Mouse (Mus musculus) adrenal gland, adult (tissue): ENCODE measurements around the gene Cxcl10.

Experiments used
- DNase-seq, 2 experiments: peaks; one replicate each; pipeline ENCODE4 v3.0.0; 2022 to 2023; ENCODE audit warnings: low spot score in 1 of 2; ENCODE audit not compliant: inconsistent age in 2 of 2

The Cxcl10 gene

GRCm38 (mm10) chr5:92369151-92369994, 20.7 kb upstream of the Cxcl10 start:
- DNase-seq, result peak; percentile 67 to 78

DNA sequence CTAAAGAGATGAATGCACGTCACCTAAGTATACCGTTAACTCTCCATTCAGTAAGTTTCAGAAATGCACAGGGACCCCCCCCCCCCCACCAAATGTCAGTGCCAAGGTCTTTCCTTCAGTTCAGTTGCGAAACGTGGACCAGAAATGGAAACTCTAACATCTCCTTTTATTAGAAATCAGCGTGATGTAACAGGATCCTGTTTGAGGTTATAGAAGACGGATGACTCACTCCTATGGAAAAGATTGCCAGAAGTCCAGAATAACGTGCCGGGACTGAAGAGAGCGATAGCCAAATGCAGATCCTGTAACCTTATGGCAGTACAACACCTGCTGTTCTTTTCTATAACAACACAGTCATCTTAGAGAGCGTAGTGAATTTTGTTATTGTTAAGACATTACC, 19.7 kb upstream of the Cxcl10 start:
- peak in 1 of 2 experiments; percentile 85 for DNase-seq

- DNase-seq, result no peak
These were observed 17.9 kb upstream of the Cxcl10 start for GRCm38 (mm10) chr5:92366565-92366964.

- no peak for DNase-seq
These were observed 16.5 kb upstream of the Cxcl10 start for GRCm38 (mm10) chr5:92365146-92365705.

DNA sequence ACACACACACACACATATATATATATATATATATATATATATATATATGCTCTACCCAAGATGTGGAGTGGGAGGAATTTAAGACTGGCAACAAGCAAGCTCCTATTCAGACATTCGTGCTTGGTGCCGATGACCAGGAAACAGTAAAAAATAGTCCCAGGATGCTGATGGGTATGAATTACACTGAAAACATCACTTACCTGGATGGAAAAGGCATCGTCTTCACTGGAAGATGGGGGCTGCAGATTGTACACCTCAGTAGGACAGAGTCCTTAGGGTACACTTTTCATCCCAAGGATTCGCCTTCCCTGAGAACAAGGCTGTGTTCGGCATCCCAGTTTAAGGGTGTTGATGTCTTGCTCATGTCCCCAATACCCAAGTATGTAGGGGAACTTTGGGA, 15.3 kb upstream of the Cxcl10 start:
- DNase-seq, result no peak

GRCm38 (mm10) chr5:92363179-92363578, 14.5 kb upstream of the Cxcl10 start:
- DNase-seq, result no peak

DNA sequence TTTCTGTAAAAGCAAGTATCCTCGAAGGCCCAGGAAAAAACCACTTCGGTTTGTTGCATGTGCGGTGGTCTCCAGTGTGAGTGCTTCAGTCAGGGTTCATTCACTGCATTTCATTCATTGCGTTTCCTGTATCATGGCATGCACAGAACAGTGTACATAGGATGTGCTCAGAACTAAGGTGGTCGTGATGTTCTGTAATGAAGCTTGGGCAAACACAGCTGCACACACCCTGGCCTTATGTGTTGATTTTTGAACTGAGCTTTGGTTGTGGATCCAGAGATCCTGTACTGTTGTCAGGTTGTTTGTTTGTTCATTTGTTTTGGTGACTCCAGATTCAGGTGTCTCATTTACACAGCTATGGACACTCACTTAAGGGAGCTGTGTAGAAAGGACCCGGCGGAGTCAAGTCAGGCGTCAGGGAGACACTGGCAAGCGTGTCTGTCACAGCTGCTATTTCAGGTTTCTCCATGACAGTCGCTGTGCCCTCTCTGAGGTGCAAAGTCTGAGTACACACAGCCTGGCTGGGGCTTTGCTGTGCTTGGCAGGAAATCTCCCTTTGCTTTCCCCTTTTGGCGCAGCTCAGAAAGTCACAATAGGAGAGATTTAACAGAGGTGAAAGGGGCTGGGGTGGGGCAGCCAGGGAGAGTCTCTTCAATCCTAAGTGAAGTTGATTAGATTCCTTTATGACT, 10.2 kb upstream of the Cxcl10 start:
- no peak for DNase-seq

DNA sequence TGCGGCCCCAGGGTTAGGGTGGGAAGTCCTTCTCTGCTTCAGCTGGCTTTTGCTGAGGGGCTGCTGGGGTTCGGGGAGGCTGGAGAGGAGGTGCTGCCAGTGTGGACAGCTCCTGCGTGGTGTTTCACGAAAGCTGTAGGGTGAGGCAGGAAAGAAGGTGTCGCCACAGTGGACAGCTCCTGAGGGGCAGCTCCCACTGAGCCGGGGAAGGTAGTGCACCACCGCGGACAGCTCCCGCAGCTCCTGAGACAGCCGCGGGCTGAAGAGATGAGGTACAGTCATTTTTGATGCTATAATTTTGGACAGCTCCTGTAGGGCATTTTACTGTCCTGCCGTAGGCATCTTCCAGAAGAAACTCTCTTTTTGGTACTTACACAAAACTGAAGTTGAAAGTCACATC, 9.3 kb upstream of the Cxcl10 start:
- peak; percentile 39 to 73 for DNase-seq

GRCm38 (mm10) chr5:92353517-92353916, 4.8 kb upstream of the Cxcl10 start:
- DNase-seq, result peak; percentile 70 to 91

GRCm38 (mm10) chr5:92352716-92353115, 4.0 kb upstream of the Cxcl10 start:
- DNase-seq, result peak in 1 of 2 experiments; percentile 79

DNA sequence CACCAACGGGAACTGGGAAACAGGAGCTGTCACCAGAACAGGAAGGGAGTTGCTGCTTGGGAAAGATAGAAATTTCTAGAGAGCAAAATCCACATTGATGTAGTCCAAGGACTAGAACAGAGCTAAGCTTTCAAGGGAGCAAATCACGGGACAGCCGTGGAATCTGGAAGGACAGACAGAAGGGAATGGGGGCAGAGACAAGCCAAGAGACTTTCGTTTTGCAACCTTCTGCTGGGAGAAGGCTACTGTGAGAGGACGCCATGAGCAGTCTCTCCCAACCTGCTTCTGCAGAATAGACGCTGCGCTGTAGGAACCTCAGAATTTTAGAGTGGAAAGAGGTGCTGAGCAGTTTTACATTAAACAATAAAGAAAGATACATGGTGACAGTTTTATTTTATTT, 1.0 kb upstream of the Cxcl10 start:
- no peak for DNase-seq

DNA sequence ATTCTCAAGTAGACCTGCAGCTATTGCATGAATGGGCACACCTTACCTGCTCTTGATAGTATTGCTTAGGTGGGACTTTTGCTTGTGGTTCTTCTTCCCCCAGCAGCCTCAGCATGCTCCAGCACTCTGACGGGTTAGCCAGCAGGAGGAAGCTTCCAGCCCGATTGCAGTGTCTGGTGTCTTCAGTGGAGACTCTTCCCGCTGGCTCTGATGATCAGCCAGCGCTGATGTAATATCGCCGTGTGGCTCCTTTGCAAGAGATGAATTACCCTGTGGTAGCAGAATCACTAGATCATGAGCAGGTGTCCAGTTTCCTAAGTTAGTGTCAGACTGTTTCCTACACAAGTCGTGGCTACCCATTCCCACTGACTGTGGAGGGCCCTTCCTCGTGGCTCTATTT, 3.7 kb downstream of the Cxcl10 start:
- DNase-seq, result no peak

GRCm38 (mm10) chr5:92340606-92341005, 8.1 kb downstream of the Cxcl10 start:
- DNase-seq, result peak in 1 of 2 experiments; percentile 32

DNA sequence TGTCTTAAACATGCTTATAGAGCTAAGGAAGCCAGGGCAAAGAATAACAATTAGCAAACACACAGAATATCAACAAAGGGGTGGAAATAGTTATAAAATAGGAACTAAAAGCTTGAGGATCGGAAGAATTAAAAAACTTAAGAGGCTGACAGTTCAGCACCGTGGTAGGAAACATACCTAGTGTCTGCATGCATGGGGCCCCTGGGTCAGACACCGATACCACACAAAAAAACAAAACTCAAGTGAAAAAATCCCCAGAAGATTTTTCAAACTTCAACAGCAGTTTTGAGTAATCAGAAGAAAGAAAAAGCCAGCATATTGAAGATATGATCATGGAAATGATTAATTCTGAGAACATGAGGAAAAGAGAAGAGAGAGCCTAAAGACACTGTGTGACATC, 11.9 kb downstream of the Cxcl10 start:
- no peak for DNase-seq

- peak; percentile 42 to 86 for DNase-seq
These were observed 16.3 kb downstream of the Cxcl10 start for GRCm38 (mm10) chr5:92332359-92332840.

DNA sequence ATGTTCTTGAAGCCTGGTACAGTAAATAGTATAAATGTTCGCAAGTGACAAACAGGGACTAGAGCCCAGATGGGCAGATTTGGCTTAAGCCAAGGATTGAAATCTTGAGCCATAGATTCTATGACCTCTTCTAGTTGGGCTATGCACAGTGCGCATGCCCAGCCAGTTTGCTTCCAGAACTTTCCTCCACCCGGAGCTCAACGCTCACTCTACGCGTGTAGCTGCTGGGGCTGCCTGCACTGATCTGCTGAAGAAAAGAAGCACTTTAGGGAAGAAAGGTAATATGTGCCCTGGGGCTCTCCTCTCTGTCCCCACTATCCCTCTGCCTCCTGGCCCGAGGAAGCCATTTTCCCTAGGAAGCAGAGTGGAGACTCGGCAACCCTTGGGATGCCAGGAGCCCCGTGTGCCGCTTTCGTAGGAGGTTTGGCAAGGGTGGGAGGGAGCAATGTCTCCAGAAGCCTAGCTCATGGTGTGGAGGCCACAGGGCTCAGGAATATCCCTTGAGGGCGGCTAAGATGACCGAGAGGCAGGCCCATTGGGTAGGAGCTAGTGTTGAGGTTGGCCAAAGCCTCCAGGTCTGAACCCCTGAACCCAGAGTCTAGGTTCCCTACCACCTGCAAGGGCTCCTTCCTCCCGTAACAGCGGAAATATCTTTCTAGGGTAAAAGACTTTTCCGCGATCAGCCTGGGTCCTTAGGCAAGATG, 16.9 kb downstream of the Cxcl10 start, which contains the start of gene Art3:
Gene Art3, plus strand, starts transcription at position 193 of the 704 bp plus-strand sequence.
- DNase-seq, result peak in 1 of 2 experiments; percentile 49

DNA sequence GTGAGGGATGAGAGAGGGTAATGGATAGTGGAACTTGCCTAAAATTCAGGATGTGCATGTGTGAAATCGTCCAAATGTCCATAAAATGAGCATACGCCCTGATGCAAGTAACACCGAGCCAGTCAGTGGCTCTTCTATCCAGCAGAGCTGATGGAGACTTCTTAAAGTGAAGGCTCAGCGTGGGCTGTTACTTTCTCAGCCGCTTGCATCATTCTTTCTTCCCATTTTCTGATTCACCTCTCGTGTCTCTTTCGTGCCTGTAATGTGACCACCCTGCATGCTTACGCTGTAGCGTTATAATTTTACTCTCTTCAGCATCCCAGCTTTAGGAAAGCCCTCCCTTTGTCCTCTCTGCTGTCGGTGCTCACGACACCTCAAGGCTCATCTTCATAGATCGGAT, 17.6 kb downstream of the Cxcl10 start:
- no peak for DNase-seq

- DNase-seq, result no peak
These were observed 20.8 kb downstream of the Cxcl10 start, which contains the start of gene Cxcl9 for GRCm38 (mm10) chr5:92327929-92328328. Gene Cxcl9, minus strand, starts transcription at chr5:92328079.

- DNase-seq, result no peak
These were observed 21.3 kb downstream of the Cxcl10 start for GRCm38 (mm10) chr5:92327367-92327766.

DNA sequence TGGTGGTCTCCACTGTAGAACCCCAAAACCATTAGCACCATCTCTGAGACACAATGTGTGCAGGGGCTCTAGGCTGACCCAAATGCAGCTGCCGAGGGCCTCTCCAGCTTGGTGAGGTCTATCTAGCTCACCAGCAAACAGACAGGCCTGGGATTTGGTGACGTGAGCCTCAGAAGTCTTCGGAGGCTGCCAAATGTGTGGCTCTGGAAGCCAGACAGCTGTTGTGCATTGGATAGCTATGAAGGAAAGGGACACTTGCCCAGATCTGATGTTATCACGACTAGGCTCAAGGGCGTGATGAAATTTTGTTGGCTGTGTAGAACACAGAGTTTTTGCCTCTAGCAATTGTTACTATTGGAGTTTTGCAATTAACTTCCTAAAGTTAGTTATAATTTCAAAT, 25.4 kb downstream of the Cxcl10 start:
- DNase-seq, result peak in 1 of 2 experiments; percentile 74

GRCm38 (mm10) chr5:92322612-92323011, 26.1 kb downstream of the Cxcl10 start:
- DNase-seq, result peak in 1 of 2 experiments; percentile 46
